Mouse (Mus musculus) 416B (cell line): ENCODE data around the gene Tmem200a.
"Not testable (repeated sequence)": the region's sequence is repeated elsewhere in the genome, so short reads cannot be mapped to it uniquely, and the experiment has no call there.

Experiments used
- DNase-seq: peaks from one replicate; pipeline ENCODE4 v3.0.0; 2011; ENCODE audit warnings: low read depth

The Tmem200a gene

GRCm38 (mm10) chr10:25962863-25963262 lies 116.0 kb downstream of the Tmem200a start:
- no peak for DNase-seq

GRCm38 (mm10) chr10:25961066-25961465 lies 117.8 kb downstream of the Tmem200a start:
- DNase-seq, result no peak

- DNase-seq, result no peak
Measured at GRCm38 (mm10) chr10:25958762-25959753, 119.8 kb downstream of the Tmem200a start.

GRCm38 (mm10) chr10:25954641-25955228 lies 124.1 kb downstream of the Tmem200a start:
- no peak for DNase-seq

- no peak for DNase-seq
Measured at GRCm38 (mm10) chr10:25952838-25953237, 126.0 kb downstream of the Tmem200a start.

GRCm38 (mm10) chr10:25952150-25952549 lies 126.7 kb downstream of the Tmem200a start:
- DNase-seq, result no peak

- no peak for DNase-seq
Measured at GRCm38 (mm10) chr10:25945866-25946265, 133.0 kb downstream of the Tmem200a start.

GRCm38 (mm10) chr10:25944641-25945040 lies 134.2 kb downstream of the Tmem200a start:
- no peak for DNase-seq

GRCm38 (mm10) chr10:25931796-25932195 lies 147.1 kb downstream of the Tmem200a start:
- no peak for DNase-seq

- DNase-seq, result no peak
Measured at GRCm38 (mm10) chr10:25929401-25930150, 149.3 kb downstream of the Tmem200a start.

GRCm38 (mm10) chr10:25928861-25929368 lies 149.9 kb downstream of the Tmem200a start:
- no peak for DNase-seq

- DNase-seq, result no peak
Measured at GRCm38 (mm10) chr10:25928448-25928786, 150.4 kb downstream of the Tmem200a start.

- no peak for DNase-seq
Measured at GRCm38 (mm10) chr10:25927553-25928447, 151.1 kb downstream of the Tmem200a start.

GRCm38 (mm10) chr10:25920640-25921278 lies 158.1 kb downstream of the Tmem200a start:
- DNase-seq, result no peak

GRCm38 (mm10) chr10:25918103-25918502 lies 160.7 kb downstream of the Tmem200a start:
- DNase-seq, result peak; percentile 37

- no peak for DNase-seq
Measured at GRCm38 (mm10) chr10:25910270-25910669, 168.6 kb downstream of the Tmem200a start.

- DNase-seq, result no peak
Measured at GRCm38 (mm10) chr10:25908027-25909012, 170.5 kb downstream of the Tmem200a start.

- DNase-seq, result not testable (repeated sequence)
Measured at GRCm38 (mm10) chr10:25894126-25894525, 184.7 kb downstream of the Tmem200a start.

- no peak for DNase-seq
Measured at GRCm38 (mm10) chr10:25887225-25887624, 191.6 kb downstream of the Tmem200a start.

GRCm38 (mm10) chr10:25884512-25884911 lies 194.3 kb downstream of the Tmem200a start:
- DNase-seq, result no peak
